Mouse (Mus musculus) ES-E14 (cell line): ENCODE data around the gene Zfr.

Experiments used
- CHD2 ChIP-seq: IDR thresholded peaks from 2 replicates; pipeline ENCODE4 v1.6.1; 2014; ENCODE audit warnings: mild to moderate bottlenecking, low read depth, low read length, inconsistent platforms
- HCFC1 ChIP-seq: IDR thresholded peaks from 2 replicates; pipeline ENCODE4 v1.6.1; 2012; ENCODE audit warnings: low read length, inconsistent platforms, borderline replicate concordance; ENCODE audit not compliant: insufficient read depth
- MAFK ChIP-seq: IDR thresholded peaks from 2 replicates; pipeline ENCODE4 v1.6.1; 2014; ENCODE audit warnings: mild to moderate bottlenecking, low read depth, low read length, inconsistent platforms; ENCODE audit not compliant: insufficient read depth
- ZC3H11A ChIP-seq: IDR thresholded peaks from 2 replicates; pipeline ENCODE4 v1.6.1; 2012; ENCODE audit warnings: low read depth, mild to moderate bottlenecking, inconsistent platforms, low read length, borderline replicate concordance
- ZNF384 ChIP-seq: IDR thresholded peaks from 2 replicates; pipeline ENCODE4 v1.6.1; 2012; ENCODE audit warnings: low read depth, low read length, inconsistent platforms

GRCm38 (mm10) chr15:12206646-12207222, 89.1 kb downstream of the Zfr start:
- 0 out of 2 replicates have a peak, but pooled peaks have one; percentile 49 for TF ChIP-seq CHD2
- no peak for TF ChIP-seq HCFC1
- TF ChIP-seq ZNF384 = no peak
- TF ChIP-seq MAFK = no peak
- no peak for TF ChIP-seq ZC3H11A
